Mouse (Mus musculus): Measurements from ENCODE around the gene Catsper1. TPM values are rescaled to one million over a fixed set of nuclear protein-coding genes. Genes with fewer than 3 reads are reported as not detected.

Gene Catsper1
- polyA plus RNA-seq (2015; fragmentation: Nextera tagmentation; extraction: Ambion mirVana) = not detected in 2 replicates

DNA sequence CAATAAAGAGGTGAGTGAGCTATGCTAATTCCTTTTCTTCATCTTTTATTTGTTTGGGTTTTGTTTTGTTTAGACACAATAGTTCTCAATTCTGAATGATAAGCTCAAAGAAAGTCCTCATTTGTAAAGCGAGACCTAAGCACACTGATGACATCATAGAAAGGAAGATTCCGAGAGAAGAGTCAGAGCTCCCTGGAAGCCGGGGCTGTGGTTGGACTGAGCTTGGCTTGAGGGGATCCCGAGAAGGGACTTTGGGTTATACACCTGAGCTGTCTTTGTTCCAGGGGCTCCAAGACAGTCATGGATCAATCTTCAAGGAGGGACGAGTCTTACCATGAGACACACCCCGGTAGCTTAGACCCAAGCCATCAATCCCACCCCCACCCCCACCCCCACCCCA, at the start of gene Catsper1:
Catsper1 (plus strand) TSS at position 301 of the 400 bp plus-strand sequence.
- no peaks in the 10 kb centered on the region for H3K27me3 ChIP-seq
- no peak within 1 kb of the TSS for H3K4me3 ChIP-seq
- no peak within 1 kb of the TSS for H3K9ac ChIP-seq
- 85% methylated on average over 6 of the region's 6 CpGs for WGBS
- no peaks in the 10 kb centered on the region for H3K9me3 ChIP-seq
- H3K4me2 ChIP-seq = no peak within 1 kb of the TSS
- no peaks in the 10 kb centered on the region for H3K4me1 ChIP-seq
- H3K36me3 ChIP-seq = no peaks in the 10 kb centered on the region
- no peak for ATAC-seq (ENCODE audit: insufficient number of reproducible peaks, low FRiP score, low TSS enrichment, low read depth)
- no peak within 1 kb of the TSS for H3K27ac ChIP-seq

DNA sequence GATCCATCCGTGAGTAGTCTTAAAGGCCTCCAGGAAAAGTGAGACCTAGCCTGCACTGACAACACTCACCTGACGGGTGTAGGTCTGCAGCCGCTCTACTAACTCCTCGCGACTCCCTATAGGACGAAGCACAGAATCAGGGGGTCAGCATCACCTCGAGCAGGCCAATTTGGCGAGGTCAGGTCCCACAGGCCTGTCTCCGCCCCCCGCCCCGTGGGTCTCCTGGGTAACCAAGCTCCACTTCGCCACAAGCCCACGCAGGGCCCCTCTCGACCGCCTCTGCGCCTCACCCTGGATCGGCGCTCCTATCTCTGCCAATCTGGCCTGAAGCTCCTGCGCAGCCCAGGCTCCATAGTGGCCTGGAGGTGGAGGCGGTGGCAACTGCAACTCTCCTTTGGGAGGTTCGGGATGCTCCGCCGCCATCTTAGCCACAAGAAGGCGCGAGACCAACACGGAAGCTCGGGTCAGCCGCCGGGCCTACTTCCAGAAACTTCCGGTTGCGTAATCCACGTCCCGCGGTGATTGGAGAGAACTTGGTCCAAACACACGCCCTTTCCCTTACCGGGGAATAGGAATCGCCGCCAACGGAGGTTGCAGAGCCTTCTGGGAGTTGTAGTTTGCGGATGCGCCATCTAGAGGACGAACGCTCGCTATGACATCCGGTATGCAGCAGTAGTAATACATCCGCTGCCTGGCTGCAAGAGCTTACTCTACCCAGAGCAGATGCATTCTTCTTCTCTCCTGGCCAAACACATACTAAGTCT, 40.4 kb upstream of the Catsper1 start, which contains the start of gene Sf3b2:
Sf3b2 (minus strand) TSS at position 484 of the 764 bp plus-strand sequence.
- Histone ChIP-seq H3K4me3 (peak within 1 kb of the TSS; percentile 97), H3K9me3 (no peaks in the 10 kb centered on the region), H3K4me2 (peak within 1 kb of the TSS; percentile 75), H3K4me1 (peaks cover 38% of the 10 kb centered on the region), H3K36me3 (peaks cover 33% of the 10 kb centered on the region), H3K27me3 (no peaks in the 10 kb centered on the region), H3K9ac (peak within 1 kb of the TSS; percentile 82), H3K27ac (peak within 1 kb of the TSS; percentile 92)
- ATAC-seq (ENCODE audit: insufficient number of reproducible peaks, low FRiP score, low TSS enrichment, low read depth) = peak; percentile 96
- WGBS = under 1% methylated on average over 46 of the region's 46 CpGs

DNA sequence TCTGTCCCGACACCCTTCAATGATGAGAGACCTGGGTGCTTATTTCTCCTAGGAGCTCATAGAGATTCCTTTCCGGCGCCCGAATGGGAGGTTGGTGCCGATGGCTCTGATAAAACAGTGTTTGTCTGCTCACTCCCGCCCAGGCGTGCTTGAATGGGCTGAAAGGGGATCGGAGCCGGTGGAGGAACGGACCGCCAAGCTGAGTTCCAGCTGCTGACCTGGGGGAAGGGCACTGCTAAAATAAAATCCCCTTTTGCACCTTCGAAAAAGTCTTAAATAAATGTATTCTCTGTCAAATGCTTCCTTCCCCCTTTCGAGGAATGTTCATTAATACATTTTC, 39.8 kb upstream of the Catsper1 start:
- H3K4me1 ChIP-seq = peaks cover 38% of the 10 kb centered on the region
- H3K9ac ChIP-seq = peak overlapping the region; percentile 58
- peak overlapping the region; percentile 92 for H3K27ac ChIP-seq
- H3K9me3 ChIP-seq = no peaks in the 10 kb centered on the region
- H3K36me3 ChIP-seq = peaks cover 27% of the 10 kb centered on the region
- WGBS = 6% methylated on average over 13 of the region's 13 CpGs
- no peaks in the 10 kb centered on the region for H3K27me3 ChIP-seq
- ATAC-seq (ENCODE audit: insufficient number of reproducible peaks, low FRiP score, low TSS enrichment, low read depth) = no peak; the same call in 1 of the 2 replicates
- H3K4me3 ChIP-seq = peak overlapping the region; percentile 97
- peak overlapping the region; percentile 75 for H3K4me2 ChIP-seq

DNA sequence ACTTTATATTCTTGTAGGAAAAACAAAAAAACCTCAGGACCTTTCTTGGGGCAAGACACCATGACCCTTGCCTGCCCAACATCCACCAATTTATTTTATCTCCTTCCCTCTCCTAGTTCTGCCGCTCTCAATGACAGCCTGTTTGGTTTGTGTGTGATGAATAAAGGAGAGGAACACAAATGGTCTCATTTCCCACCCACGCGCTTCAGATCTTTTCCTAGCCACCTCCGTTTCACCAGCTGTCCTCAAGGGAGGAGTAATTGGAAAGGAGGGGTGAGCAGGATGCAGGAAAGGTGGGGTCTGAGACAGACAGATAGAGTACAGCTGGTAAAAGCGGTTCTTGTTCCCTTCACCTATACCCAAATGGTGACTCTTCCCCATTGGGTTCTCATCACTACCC, 38.9 kb upstream of the Catsper1 start:
- WGBS = 60% methylated on average over 5 of the region's 5 CpGs
- Histone ChIP-seq H3K27ac (no peak overlapping the region), H3K4me2 (no peak overlapping the region), H3K9ac (no peak overlapping the region), H3K27me3 (no peaks in the 10 kb centered on the region), H3K4me3 (no peak overlapping the region), H3K4me1 (peaks cover 38% of the 10 kb centered on the region), H3K36me3 (peaks cover 19% of the 10 kb centered on the region), H3K9me3 (no peaks in the 10 kb centered on the region)
- ATAC-seq (ENCODE audit: insufficient number of reproducible peaks, low FRiP score, low TSS enrichment, low read depth) = no peak

DNA sequence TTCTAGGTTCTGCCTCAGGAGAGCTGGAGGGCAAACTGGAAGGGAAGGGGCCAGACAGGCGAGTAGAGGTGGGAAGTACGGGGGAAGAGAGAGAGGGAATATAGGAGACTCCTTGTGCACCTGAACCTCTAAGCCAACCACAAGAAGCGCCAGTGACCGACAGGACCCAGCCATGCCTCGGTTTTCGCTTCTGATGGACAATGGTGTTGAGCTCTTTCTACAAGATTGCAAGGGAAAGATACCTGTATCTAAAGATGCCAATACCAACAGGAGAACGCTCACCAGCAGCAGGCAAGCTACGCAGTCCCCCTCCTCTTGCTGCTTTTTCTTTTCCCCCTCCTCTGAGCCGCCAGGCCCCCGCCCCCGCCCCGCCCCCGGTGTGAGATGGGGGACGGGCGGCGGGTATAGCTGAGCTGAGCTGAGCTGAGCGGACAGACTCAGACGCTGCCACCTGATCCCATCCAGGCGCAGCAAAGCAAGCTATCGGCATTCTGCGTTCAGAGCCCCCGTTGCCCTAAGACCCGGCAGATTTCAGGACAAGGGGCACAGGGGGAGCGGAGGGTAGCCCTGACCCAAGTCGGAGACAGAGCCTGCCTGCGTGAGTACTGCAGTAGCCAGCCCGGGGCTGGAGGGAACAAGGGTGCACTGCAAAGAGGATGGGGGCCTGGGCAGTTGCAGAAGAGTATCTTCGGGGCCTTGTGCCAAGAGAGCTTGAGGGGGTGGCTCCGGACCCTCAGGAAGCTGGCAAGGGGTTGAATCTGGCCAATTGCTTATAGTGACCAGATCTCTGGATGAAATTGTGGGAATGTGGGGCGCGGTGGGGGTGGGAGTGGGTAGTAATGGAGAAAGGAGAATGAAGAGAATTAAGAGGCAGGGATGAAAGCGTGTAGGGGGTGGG, 37.4 kb upstream of the Catsper1 start, which contains the start of gene Gal3st3:
Gal3st3 (plus strand) TSS at position 429 of the 898 bp plus-strand sequence.
- Histone ChIP-seq H3K4me3 (peak within 1 kb of the TSS; percentile 49), H3K4me1 (peaks cover 41% of the 10 kb centered on the region), H3K27me3 (no peaks in the 10 kb centered on the region), H3K27ac (no peak within 1 kb of the TSS; the same call in 1 of the 2 replicates), H3K36me3 (peaks cover 5% of the 10 kb centered on the region), H3K9me3 (no peaks in the 10 kb centered on the region), H3K9ac (peak within 1 kb of the TSS; percentile 56), H3K4me2 (peak within 1 kb of the TSS; percentile 80)
- ATAC-seq (ENCODE audit: insufficient number of reproducible peaks, low FRiP score, low TSS enrichment, low read depth) = no peak
- WGBS = 10% methylated on average over 32 of the region's 32 CpGs

DNA sequence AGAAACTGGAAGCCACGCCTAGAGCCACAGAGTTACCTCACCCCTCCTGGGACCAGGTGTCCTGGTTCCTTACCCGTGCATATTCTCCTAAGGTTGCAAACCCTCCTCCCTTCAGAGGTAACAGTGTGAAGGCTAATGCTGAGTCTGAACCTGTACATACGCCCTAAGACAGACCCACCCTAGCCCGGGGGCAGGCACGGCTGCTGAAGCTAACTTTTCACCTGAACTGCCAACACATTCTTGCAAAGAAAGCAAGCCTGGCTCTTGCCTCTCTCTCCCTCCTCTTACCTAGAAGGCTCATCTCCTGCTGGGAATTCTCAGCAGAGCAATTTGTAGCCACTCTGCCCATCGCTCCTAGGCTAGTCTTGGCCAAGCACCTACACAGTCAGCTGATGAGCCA, 35.0 kb upstream of the Catsper1 start:
- H3K4me1 ChIP-seq = peaks cover 30% of the 10 kb centered on the region
- H3K4me2 ChIP-seq = no peak overlapping the region
- H3K36me3 ChIP-seq = 0 out of 2 replicates have a peak, but pooled peaks cover 4% of the 10 kb centered on the region
- H3K9ac ChIP-seq = no peak overlapping the region
- no peaks in the 10 kb centered on the region for H3K27me3 ChIP-seq
- no peaks in the 10 kb centered on the region for H3K9me3 ChIP-seq
- ATAC-seq (ENCODE audit: insufficient number of reproducible peaks, low FRiP score, low TSS enrichment, low read depth) = no peak
- no peak overlapping the region for H3K4me3 ChIP-seq
- 58% methylated on average over 6 of the region's 6 CpGs for WGBS
- no peak overlapping the region for H3K27ac ChIP-seq

DNA sequence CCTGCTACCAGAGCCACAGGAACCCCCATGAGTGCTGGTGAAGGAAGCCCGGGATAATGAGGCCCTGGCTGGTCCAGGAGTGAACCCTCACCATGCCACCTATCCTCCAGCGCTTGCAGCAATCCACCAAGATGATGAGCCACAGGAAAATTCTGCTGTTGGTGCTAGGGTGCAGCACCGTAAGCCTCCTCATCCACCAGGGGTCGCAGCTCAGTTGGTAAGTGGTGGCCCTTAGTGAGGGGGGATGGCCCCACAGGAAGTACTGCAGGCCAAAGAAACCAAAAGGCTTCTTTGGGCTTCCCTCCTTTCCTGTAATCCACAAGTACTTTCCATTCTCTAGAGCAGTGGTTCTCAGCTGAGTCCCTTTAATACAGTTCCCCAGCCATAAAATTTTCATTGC, 33.1 kb upstream of the Catsper1 start:
- no peak for ATAC-seq (ENCODE audit: insufficient number of reproducible peaks, low FRiP score, low TSS enrichment, low read depth)

DNA sequence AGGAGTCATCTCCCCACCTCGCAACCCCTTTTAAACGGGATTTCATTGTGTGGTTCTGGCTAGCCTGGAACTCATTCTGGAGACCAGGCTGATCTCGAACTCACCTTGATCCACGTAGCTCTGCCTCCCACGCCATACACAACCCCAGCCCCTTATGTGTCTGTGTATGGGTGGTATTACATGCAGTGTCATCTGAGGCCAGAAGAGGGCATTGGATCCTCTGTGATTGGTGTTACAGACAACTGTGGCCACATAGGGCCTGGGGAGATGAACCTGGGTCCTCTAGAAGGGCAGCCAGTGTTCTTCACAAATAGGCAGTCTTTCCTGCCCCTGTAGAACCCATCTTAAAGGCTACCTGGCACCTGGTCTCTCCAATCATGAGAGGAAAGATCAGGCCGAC, 29.3 kb upstream of the Catsper1 start:
- Histone ChIP-seq H3K4me3 (no peak overlapping the region), H3K27ac (no peak overlapping the region), H3K9ac (no peak overlapping the region), H3K4me1 (peaks cover 11% of the 10 kb centered on the region; the same call in 1 of the 2 replicates), H3K9me3 (no peaks in the 10 kb centered on the region), H3K27me3 (peaks cover 10% of the 10 kb centered on the region; the same call in 1 of the 2 replicates), H3K36me3 (peaks cover 19% of the 10 kb centered on the region; the same call in 1 of the 2 replicates), H3K4me2 (no peak overlapping the region)
- ATAC-seq (ENCODE audit: insufficient number of reproducible peaks, low FRiP score, low TSS enrichment, low read depth) = no peak
- WGBS = 84% methylated on average over 6 of the region's 6 CpGs

More for the DNA sequence above, 33.1 kb upstream of the Catsper1 start:
- Histone ChIP-seq H3K27me3 (peaks cover 7% of the 10 kb centered on the region; the same call in 1 of the 2 replicates), H3K4me1 (peaks cover 26% of the 10 kb centered on the region), H3K36me3 (peaks cover 19% of the 10 kb centered on the region; the same call in 1 of the 2 replicates), H3K27ac (no peak overlapping the region), H3K9me3 (no peaks in the 10 kb centered on the region), H3K9ac (no peak overlapping the region), H3K4me2 (no peak overlapping the region), H3K4me3 (no peak overlapping the region)
- WGBS = 22% methylated on average over 4 of the region's 4 CpGs

DNA sequence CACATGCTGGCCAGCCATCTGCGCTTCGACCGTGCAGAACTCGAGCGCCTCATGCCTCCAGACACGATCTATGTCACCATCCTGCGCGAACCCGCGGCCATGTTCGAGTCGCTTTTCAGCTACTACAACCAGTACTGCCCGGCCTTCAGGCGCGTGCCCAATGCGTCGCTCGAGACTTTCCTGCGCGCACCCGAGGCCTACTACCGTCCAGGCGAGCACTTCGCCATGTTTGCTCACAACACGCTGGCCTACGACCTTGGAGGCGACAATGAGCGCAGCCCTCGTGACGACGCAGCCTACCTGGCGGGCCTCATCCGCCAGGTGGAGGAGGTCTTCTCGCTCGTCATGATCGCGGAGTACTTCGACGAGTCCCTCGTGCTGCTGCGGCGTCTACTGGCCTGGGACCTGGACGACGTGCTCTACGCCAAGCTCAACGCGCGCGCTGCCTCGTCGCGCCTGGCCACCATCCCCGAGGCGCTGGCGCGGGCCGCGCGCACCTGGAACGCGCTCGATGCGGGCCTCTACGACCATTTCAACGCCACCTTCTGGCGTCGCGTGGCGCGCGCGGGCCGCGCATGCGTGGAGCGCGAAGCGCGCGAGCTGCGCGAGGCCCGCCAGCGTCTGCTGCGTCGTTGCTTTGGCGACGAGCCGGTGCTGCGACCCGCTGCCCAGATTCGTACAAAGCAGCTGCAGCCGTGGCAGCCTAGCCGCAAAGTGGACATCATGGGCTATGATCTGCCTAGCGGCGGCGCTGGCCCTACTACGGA, 28.4 kb upstream of the Catsper1 start:
- peak overlapping the region; percentile 50 for H3K4me2 ChIP-seq
- WGBS = 41% methylated on average over 97 of the region's 98 CpGs
- no peak for ATAC-seq (ENCODE audit: insufficient number of reproducible peaks, low FRiP score, low TSS enrichment, low read depth)

DNA sequence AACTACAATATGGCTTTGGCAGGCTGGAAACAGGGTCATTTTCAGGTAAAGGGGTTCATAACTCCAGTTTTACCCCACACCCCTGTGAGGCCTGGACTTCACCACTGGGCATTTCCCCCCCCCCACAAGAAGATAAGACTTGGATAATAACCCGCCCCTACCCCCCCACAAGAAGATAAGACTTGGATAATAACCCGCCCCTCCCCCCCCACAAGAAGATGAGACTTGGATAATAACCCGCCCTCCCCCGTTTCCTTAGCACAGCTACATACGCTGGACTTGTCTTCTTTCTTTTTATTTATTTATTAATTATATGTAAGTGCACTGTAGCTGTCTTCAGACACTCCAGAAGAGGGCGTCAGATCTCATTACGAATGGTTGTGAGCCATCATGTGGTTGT, 26.5 kb upstream of the Catsper1 start:
- Histone ChIP-seq H3K27ac (no peak overlapping the region), H3K4me3 (no peak overlapping the region), H3K9ac (no peak overlapping the region), H3K4me1 (peaks cover 8% of the 10 kb centered on the region; the same call in 1 of the 2 replicates), H3K27me3 (peaks cover 10% of the 10 kb centered on the region; the same call in 1 of the 2 replicates), H3K4me2 (no peak overlapping the region), H3K36me3 (peaks cover 16% of the 10 kb centered on the region; the same call in 1 of the 2 replicates), H3K9me3 (no peaks in the 10 kb centered on the region)
- 83% methylated on average over 7 of the region's 7 CpGs for WGBS
- no peak for ATAC-seq (ENCODE audit: insufficient number of reproducible peaks, low FRiP score, low TSS enrichment, low read depth)

More for the DNA sequence above, 28.4 kb upstream of the Catsper1 start:
- H3K4me3 ChIP-seq = peak overlapping the region; percentile 33
- no peak overlapping the region for H3K9ac ChIP-seq
- peaks cover 10% of the 10 kb centered on the region; the same call in 1 of the 2 replicates for H3K27me3 ChIP-seq
- H3K4me1 ChIP-seq = peaks cover 11% of the 10 kb centered on the region; the same call in 1 of the 2 replicates
- no peaks in the 10 kb centered on the region for H3K9me3 ChIP-seq
- peaks cover 19% of the 10 kb centered on the region; the same call in 1 of the 2 replicates for H3K36me3 ChIP-seq
- no peak overlapping the region for H3K27ac ChIP-seq

DNA sequence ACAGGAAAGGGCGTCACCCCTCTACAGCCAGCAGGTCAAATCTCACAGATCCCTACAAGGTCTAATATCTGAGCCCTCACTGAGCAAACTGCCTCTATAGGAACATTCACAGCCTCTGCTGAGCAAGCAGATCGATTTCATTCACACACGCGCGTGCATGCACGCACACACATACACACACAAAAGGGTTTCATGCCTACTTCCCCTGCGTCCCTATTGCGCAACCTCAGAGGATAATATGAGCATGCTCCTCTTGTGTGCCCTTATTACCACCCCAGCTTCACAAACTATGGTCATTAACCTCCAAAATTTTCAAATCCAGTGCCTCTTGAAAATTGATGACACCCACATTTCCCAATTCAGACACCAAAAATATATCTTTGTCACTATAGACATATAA, 22.4 kb upstream of the Catsper1 start:
- Histone ChIP-seq H3K9ac (no peak overlapping the region), H3K36me3 (no peaks in the 10 kb centered on the region), H3K4me2 (no peak overlapping the region), H3K4me3 (no peak overlapping the region), H3K27ac (no peak overlapping the region), H3K4me1 (no peaks in the 10 kb centered on the region), H3K9me3 (no peaks in the 10 kb centered on the region), H3K27me3 (no peaks in the 10 kb centered on the region)
- ATAC-seq (ENCODE audit: insufficient number of reproducible peaks, low FRiP score, low TSS enrichment, low read depth) = no peak
- WGBS = 86% methylated on average over 8 of the region's 8 CpGs

All from limb, embryonic 15.5 days (tissue).